Mouse (Mus musculus) lung, adult 2 months (tissue): ENCODE data around the gene Spty2d1. TPM values are rescaled to one million over a fixed set of nuclear protein-coding genes. Genes with fewer than 3 reads are reported as not detected.

Source experiments
- DNase-seq: peaks from one replicate; pipeline ENCODE4 v3.0.0; 2022
- H3K4me1 ChIP-seq: fragments of 200-500 bp; 2 replicates; pipeline ENCODE4 v1.6.1; 2011; ENCODE audit warnings: low read length; ENCODE audit not compliant: control insufficient read depth, insufficient read depth
- H3K4me3 ChIP-seq: fragments of 200-500 bp; replicated peaks from 2 replicates; pipeline ENCODE3; 2011; ENCODE audit warnings: low read depth, mild to moderate bottlenecking, control low read depth, low read length; ENCODE audit errors: extremely low read depth
- CTCF ChIP-seq: fragments of 200-500 bp; IDR thresholded peaks from 2 replicates; pipeline ENCODE4 v1.5.1; 2011; ENCODE audit warnings: mild to moderate bottlenecking, low read length, control low read depth; ENCODE audit not compliant: insufficient read depth
- POLR2A ChIP-seq: fragments of 200-500 bp; IDR thresholded peaks from 2 replicates; pipeline ENCODE4 v1.6.1; 2011; ENCODE audit warnings: low read depth, mild to moderate bottlenecking, control low read depth, low read length, borderline replicate concordance; ENCODE audit errors: extremely low read depth
- WGBS: fragments of 180-500 bp; shearing (Covaris S2); methylation state at CpG from one replicate; pipeline ENCODE4 v1.1.7; 2018; 5-methylcytosine and 5-hydroxymethylcytosine counted together
- polyA plus RNA-seq: library from polyadenylated mRNA; depleted of rRNA; stranded (reverse); fragments of >200 nt; gene quantifications from 2 replicates; pipeline ENCODE4 v1.2.3, GENCODE M21; 2012

Gene Spty2d1
- polyA plus RNA-seq, 1 experiment = 5.6 TPM

GRCm38 (mm10) chr7:47024454-47024853, 16.2 kb upstream of the Spty2d1 start:
- 91% methylated on average over 7 of the region's 7 CpGs for WGBS
- no peak for TF ChIP-seq CTCF
- TF ChIP-seq POLR2A = no peak
- H3K4me1 ChIP-seq = no peaks in the 10 kb centered on the region

GRCm38 (mm10) chr7:47023530-47023929, 15.3 kb upstream of the Spty2d1 start:
- TF ChIP-seq POLR2A = no peak
- TF ChIP-seq CTCF = peak; percentile 95
- WGBS = 5% methylated on average over 6 of the region's 6 CpGs
- DNase-seq = peak; percentile 82
- Histone ChIP-seq H3K4me3 (no peak overlapping the region), H3K4me1 (no peaks in the 10 kb centered on the region)

More at GRCm38 (mm10) chr7:47024454-47024853, 16.2 kb upstream of the Spty2d1 start:
- DNase-seq = no peak
- no peak overlapping the region for H3K4me3 ChIP-seq

GRCm38 (mm10) chr7:47022482-47022881, 14.3 kb upstream of the Spty2d1 start:
- no peaks in the 10 kb centered on the region for H3K4me1 ChIP-seq
- no peak for DNase-seq
- H3K4me3 ChIP-seq = no peak overlapping the region
- TF ChIP-seq POLR2A = no peak
- no peak for TF ChIP-seq CTCF
- WGBS = 35% methylated on average over 8 of the region's 8 CpGs

GRCm38 (mm10) chr7:47020956-47021355, 12.7 kb upstream of the Spty2d1 start:
- DNase-seq = no peak
- H3K4me3 ChIP-seq = no peak overlapping the region
- H3K4me1 ChIP-seq = no peaks in the 10 kb centered on the region
- TF ChIP-seq CTCF (no peak), POLR2A (no peak)
- 19% methylated on average over 8 of the region's 8 CpGs for WGBS

- WGBS = 47% methylated on average over 5 of the region's 5 CpGs
- no peak for DNase-seq
- Histone ChIP-seq H3K4me3 (no peak overlapping the region), H3K4me1 (peaks cover 9% of the 10 kb centered on the region)
- TF ChIP-seq CTCF (no peak), POLR2A (no peak)
Observed at GRCm38 (mm10) chr7:47019641-47020040, 11.4 kb upstream of the Spty2d1 start.

GRCm38 (mm10) chr7:47017146-47017545, 8.9 kb upstream of the Spty2d1 start:
- DNase-seq = no peak
- 74% methylated on average over 7 of the region's 7 CpGs for WGBS
- H3K4me3 ChIP-seq = no peak overlapping the region

GRCm38 (mm10) chr7:47016602-47017001, 8.4 kb upstream of the Spty2d1 start:
- H3K4me3 ChIP-seq = no peak overlapping the region
- peaks cover 9% of the 10 kb centered on the region for H3K4me1 ChIP-seq
- WGBS = 78% methylated on average over 3 of the region's 3 CpGs
- DNase-seq = no peak
- TF ChIP-seq CTCF (no peak), POLR2A (no peak)

More at GRCm38 (mm10) chr7:47017146-47017545, 8.9 kb upstream of the Spty2d1 start:
- peaks cover 9% of the 10 kb centered on the region for H3K4me1 ChIP-seq
- no peak for TF ChIP-seq CTCF
- no peak for TF ChIP-seq POLR2A

- DNase-seq = peak; percentile 70
- TF ChIP-seq POLR2A (no peak), CTCF (peak; percentile 47; the same call in 1 of the 2 replicates)
- WGBS = 8% methylated on average over 6 of the region's 6 CpGs
- Histone ChIP-seq H3K4me3 (no peak overlapping the region), H3K4me1 (peaks cover 9% of the 10 kb centered on the region)
Observed at GRCm38 (mm10) chr7:47015390-47016065, 7.3 kb upstream of the Spty2d1 start.

- TF ChIP-seq CTCF = no peak
- no peak for TF ChIP-seq POLR2A
- DNase-seq = no peak
- Histone ChIP-seq H3K4me1 (peaks cover 9% of the 10 kb centered on the region), H3K4me3 (no peak overlapping the region)
- WGBS = 20% methylated on average over 10 of the region's 11 CpGs
Observed at GRCm38 (mm10) chr7:47014564-47015389, 6.6 kb upstream of the Spty2d1 start.
